Mouse (Mus musculus) neural tube, embryonic 15.5 days (tissue): ENCODE measurements around the gene Atf6. TPM values are rescaled to one million over a fixed set of nuclear protein-coding genes. Genes with fewer than 3 reads are reported as not detected.

Experiments
- ATAC-seq: fragments of 200-750 bp; cut with Nextera tagmentation; 2 replicates; pipeline ENCODE4 v1.8.0; 2017; ENCODE audit warnings: mild to moderate bottlenecking, moderate TSS enrichment, moderate library complexity; ENCODE audit not compliant: low FRiP score
- H3K27ac ChIP-seq: fragments of 300-500 bp; sonication (generic); replicated peaks from 2 replicates; pipeline ENCODE4 v1.5.1; 2015; ENCODE audit warnings: mild to moderate bottlenecking, inconsistent platforms
- H3K27me3 ChIP-seq: fragments of 300-500 bp; sonication (generic); replicated peaks from 2 replicates; pipeline ENCODE4 v1.6.1; 2015; ENCODE audit warnings: inconsistent platforms
- H3K36me3 ChIP-seq: fragments of 300-500 bp; sonication (generic); 2 replicates; pipeline ENCODE4 v1.6.1; 2015; ENCODE audit warnings: inconsistent platforms
- H3K4me1 ChIP-seq: fragments of 300-500 bp; sonication (generic); 2 replicates; pipeline ENCODE4 v1.6.1; 2015; ENCODE audit warnings: inconsistent platforms
- H3K4me2 ChIP-seq: fragments of 300-500 bp; sonication (generic); 2 replicates; pipeline ENCODE4 v1.6.1; 2015; ENCODE audit warnings: inconsistent platforms, mild to moderate bottlenecking, moderate library complexity
- H3K4me3 ChIP-seq: fragments of 300-500 bp; sonication (generic); replicated peaks from 2 replicates; pipeline ENCODE4 v1.5.1; 2015; ENCODE audit warnings: mild to moderate bottlenecking, inconsistent platforms
- H3K9ac ChIP-seq: fragments of 300-500 bp; sonication (generic); replicated peaks from 2 replicates; pipeline ENCODE4 v1.6.1; 2015; ENCODE audit warnings: mild to moderate bottlenecking, inconsistent platforms
- H3K9me3 ChIP-seq: fragments of 300-500 bp; sonication (generic); replicated peaks from 2 replicates; pipeline ENCODE4 v1.6.1; 2016; ENCODE audit warnings: inconsistent platforms
- whole genome bisulfite sequencing: fragments of 180-500 bp; shearing (Covaris S2); methylation state at CpG from one replicate; pipeline ENCODE4 v1.1.7; 2015; ENCODE audit warnings: mixed read lengths; 5-methylcytosine and 5-hydroxymethylcytosine counted together
- polyA plus RNA-seq: library from polyadenylated mRNA; unstranded; fragments of >200 nt; fragmentation: Nextera tagmentation; extraction: Ambion mirVana; gene quantifications from 2 replicates; pipeline ENCODE4 v1.2.1, GENCODE M21; 2015

Gene Atf6
- polyA plus RNA-seq, 1 experiment from 2014 or later, result 7.2 TPM

DNA sequence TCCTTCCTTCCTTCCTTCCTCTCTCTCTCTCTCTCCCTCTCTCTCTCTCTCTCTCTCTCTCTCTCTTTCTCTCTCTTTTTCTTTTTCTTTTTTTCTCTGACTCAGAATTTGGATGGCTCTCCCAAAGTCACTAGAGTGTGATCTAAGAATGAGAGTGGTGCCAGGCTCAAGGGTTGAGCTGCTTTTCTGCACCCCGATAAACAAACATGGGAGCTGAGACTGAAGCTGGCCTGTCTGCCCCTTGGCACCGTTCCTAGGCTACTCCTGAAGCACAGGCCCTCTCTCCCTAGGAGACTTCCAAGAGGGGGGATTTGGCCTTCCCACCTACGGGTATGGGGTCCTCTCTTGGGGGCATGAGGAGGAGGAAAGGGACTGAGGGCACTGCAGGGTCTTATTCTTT, 168.8 kb downstream of the Atf6 start:
- Histone ChIP-seq H3K27me3 (no peaks in the 10 kb centered on the region), H3K9me3 (no peaks in the 10 kb centered on the region), H3K27ac (no peak overlapping the region), H3K36me3 (no peaks in the 10 kb centered on the region), H3K4me2 (no peak overlapping the region), H3K4me3 (no peak overlapping the region), H3K4me1 (no peaks in the 10 kb centered on the region; the same call in 1 of the 2 replicates), H3K9ac (no peak overlapping the region)
- no peak for ATAC-seq
- 81% methylated on average over 3 of the region's 3 CpGs for WGBS

DNA sequence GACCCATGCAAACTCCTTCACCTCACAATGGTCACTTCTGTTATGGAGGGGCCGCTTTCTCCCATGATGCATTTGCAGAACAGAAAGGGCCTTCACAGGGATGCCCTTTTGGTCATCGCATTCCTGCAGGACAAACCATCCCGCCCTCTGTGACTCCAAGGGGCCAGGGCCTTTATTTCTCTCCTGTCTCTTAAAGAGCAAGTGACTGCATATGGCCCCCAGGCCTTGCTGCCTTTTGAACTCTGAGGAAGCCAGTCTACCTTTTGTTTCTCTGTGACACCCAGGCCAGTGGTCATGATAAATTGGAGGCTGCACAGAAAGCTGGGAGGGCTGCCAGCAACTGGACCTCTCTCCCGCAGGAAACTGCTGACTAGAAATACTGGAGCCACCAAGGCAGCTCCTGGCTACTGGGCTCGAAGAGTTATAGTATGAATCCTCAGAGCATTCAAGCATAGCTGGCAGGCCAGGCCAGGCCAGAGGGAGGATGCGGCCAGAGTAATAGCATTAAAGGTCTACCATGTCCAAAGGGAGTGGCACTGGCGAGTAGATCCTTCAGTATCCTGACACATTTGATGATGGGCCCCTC, 169.7 kb downstream of the Atf6 start:
- H3K27me3 ChIP-seq, result no peaks in the 10 kb centered on the region
- ATAC-seq, result no peak

GRCm38 (mm10) chr1:170696996-170697395, 170.6 kb downstream of the Atf6 start:
- H3K4me3 ChIP-seq, result no peak overlapping the region
- H3K4me2 ChIP-seq, result no peak overlapping the region
- no peaks in the 10 kb centered on the region for H3K27me3 ChIP-seq
- no peak for ATAC-seq
- H3K36me3 ChIP-seq, result no peaks in the 10 kb centered on the region
- H3K27ac ChIP-seq, result no peak overlapping the region
- H3K4me1 ChIP-seq, result no peaks in the 10 kb centered on the region; the same call in 1 of the 2 replicates
- H3K9me3 ChIP-seq, result no peaks in the 10 kb centered on the region
- WGBS, result 96% methylated on average over 8 of the region's 8 CpGs
- no peak overlapping the region for H3K9ac ChIP-seq

More for the DNA sequence above, 169.7 kb downstream of the Atf6 start:
- Histone ChIP-seq H3K4me1 (no peaks in the 10 kb centered on the region; the same call in 1 of the 2 replicates), H3K9ac (no peak overlapping the region), H3K36me3 (no peaks in the 10 kb centered on the region), H3K4me2 (no peak overlapping the region), H3K27ac (no peak overlapping the region), H3K9me3 (no peaks in the 10 kb centered on the region), H3K4me3 (no peak overlapping the region)
- WGBS, result 50% methylated on average over 7 of the region's 7 CpGs

DNA sequence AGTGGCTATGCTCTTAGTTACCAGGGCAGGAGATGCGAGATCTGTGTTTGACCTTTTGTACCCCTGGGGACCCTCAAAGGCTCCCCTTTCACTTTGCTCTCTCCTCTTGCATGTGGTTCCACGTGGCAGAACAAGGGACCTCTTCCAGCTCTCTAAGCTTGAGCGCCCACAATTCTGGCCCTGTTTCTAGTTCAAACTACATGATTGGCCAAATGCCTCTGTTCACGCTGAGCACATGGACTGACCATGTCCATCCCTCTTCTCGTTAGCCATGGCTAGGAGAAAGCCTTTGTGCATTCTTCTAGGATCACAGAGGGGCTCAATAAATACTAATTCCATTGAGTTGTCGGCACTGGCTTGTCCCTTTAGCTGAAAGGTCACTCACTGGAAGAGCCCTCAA, 172.2 kb downstream of the Atf6 start:
- Histone ChIP-seq H3K27me3 (no peaks in the 10 kb centered on the region), H3K9ac (no peak overlapping the region), H3K27ac (no peak overlapping the region), H3K36me3 (no peaks in the 10 kb centered on the region), H3K4me1 (no peaks in the 10 kb centered on the region), H3K4me2 (no peak overlapping the region), H3K9me3 (no peaks in the 10 kb centered on the region), H3K4me3 (no peak overlapping the region)
- no peak for ATAC-seq
- WGBS, result 72% methylated on average over 6 of the region's 6 CpGs

- no peak overlapping the region for H3K4me2 ChIP-seq
- H3K27me3 ChIP-seq, result no peaks in the 10 kb centered on the region
- no peak overlapping the region for H3K4me3 ChIP-seq
- H3K4me1 ChIP-seq, result no peaks in the 10 kb centered on the region
- H3K9me3 ChIP-seq, result no peaks in the 10 kb centered on the region
- no peaks in the 10 kb centered on the region for H3K36me3 ChIP-seq
- ATAC-seq, result no peak
- no peak overlapping the region for H3K27ac ChIP-seq
- H3K9ac ChIP-seq, result no peak overlapping the region
- 55% methylated on average over 5 of the region's 5 CpGs for WGBS
Measured at GRCm38 (mm10) chr1:170694821-170695291, 172.7 kb downstream of the Atf6 start.

DNA sequence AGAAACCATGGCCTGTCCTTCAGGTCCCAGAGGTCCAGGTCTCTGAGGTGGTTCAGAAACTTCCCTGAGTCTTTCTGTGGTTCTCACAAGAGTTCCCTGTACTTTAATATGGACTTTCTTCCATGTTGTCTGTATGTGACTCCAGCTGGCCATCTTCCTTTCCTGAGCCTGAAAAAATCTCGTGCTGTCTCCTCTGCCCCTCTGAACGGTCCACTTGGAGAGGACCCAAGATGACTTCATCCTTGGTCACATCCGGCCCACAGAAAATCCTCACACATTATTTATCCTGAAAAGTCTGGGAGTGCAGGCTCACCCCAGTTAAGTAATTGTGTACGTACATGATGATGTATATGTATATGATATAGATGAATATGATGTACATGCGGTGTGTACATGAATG, 176.3 kb downstream of the Atf6 start:
- no peaks in the 10 kb centered on the region for H3K9me3 ChIP-seq
- no peaks in the 10 kb centered on the region for H3K4me1 ChIP-seq
- no peak for ATAC-seq
- no peaks in the 10 kb centered on the region for H3K27me3 ChIP-seq
- H3K27ac ChIP-seq, result no peak overlapping the region
- no peak overlapping the region for H3K4me2 ChIP-seq
- WGBS, result 95% methylated on average over 5 of the region's 5 CpGs
- no peak overlapping the region for H3K9ac ChIP-seq
- no peak overlapping the region for H3K4me3 ChIP-seq
- H3K36me3 ChIP-seq, result no peaks in the 10 kb centered on the region

- H3K4me2 ChIP-seq, result no peak overlapping the region
- H3K9me3 ChIP-seq, result no peaks in the 10 kb centered on the region
- H3K36me3 ChIP-seq, result no peaks in the 10 kb centered on the region
- H3K27me3 ChIP-seq, result no peaks in the 10 kb centered on the region
- no peak overlapping the region for H3K9ac ChIP-seq
- H3K4me1 ChIP-seq, result no peaks in the 10 kb centered on the region
- no peak overlapping the region for H3K27ac ChIP-seq
- H3K4me3 ChIP-seq, result no peak overlapping the region
- no peak for ATAC-seq
- 93% methylated on average over 8 of the region's 8 CpGs for WGBS
Measured at GRCm38 (mm10) chr1:170689773-170690172, 177.8 kb downstream of the Atf6 start.

DNA sequence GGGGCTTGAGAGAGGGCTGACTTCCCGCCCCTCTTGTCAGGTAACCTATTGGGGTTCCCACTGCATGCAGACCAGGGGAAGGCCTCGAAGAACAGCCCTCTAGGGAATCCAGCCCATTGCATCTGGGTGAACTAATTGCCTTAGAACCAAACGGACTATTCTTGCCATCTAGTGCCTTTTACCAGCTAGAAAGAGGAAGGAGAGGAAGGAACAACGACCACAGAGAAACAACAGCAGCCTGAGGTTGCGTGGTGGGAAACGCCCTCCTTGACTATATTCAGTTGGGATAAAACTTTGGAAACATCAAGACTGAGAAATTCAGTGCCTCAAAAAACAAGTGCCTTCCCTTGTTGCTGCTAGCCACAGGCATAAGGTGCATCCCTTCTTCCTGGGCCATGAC, 183.7 kb downstream of the Atf6 start:
- no peaks in the 10 kb centered on the region for H3K4me1 ChIP-seq
- H3K4me2 ChIP-seq, result no peak overlapping the region
- 0 out of 2 replicates have a peak, but pooled peaks cover 5% of the 10 kb centered on the region for H3K36me3 ChIP-seq
- H3K27ac ChIP-seq, result no peak overlapping the region
- no peaks in the 10 kb centered on the region for H3K9me3 ChIP-seq
- no peak for ATAC-seq
- no peak overlapping the region for H3K4me3 ChIP-seq
- 80% methylated on average over 6 of the region's 6 CpGs for WGBS
- no peaks in the 10 kb centered on the region for H3K27me3 ChIP-seq
- no peak overlapping the region for H3K9ac ChIP-seq

GRCm38 (mm10) chr1:170679624-170680023, 187.9 kb downstream of the Atf6 start:
- no peaks in the 10 kb centered on the region for H3K4me1 ChIP-seq
- 64% methylated on average over 2 of the region's 2 CpGs for WGBS
- no peaks in the 10 kb centered on the region for H3K9me3 ChIP-seq
- H3K27ac ChIP-seq, result peak overlapping the region; percentile 64; the same call in 1 of the 2 replicates
- H3K27me3 ChIP-seq, result no peaks in the 10 kb centered on the region
- no peak overlapping the region for H3K4me2 ChIP-seq
- ATAC-seq, result no peak
- no peak overlapping the region for H3K4me3 ChIP-seq
- H3K9ac ChIP-seq, result no peak overlapping the region
- H3K36me3 ChIP-seq, result peaks cover 8% of the 10 kb centered on the region; the same call in 1 of the 2 replicates

- Histone ChIP-seq H3K27ac (peak overlapping the region; percentile 64), H3K27me3 (no peaks in the 10 kb centered on the region), H3K4me1 (no peaks in the 10 kb centered on the region), H3K4me2 (no peak overlapping the region), H3K4me3 (no peak overlapping the region), H3K36me3 (peaks cover 8% of the 10 kb centered on the region; the same call in 1 of the 2 replicates), H3K9me3 (no peaks in the 10 kb centered on the region), H3K9ac (no peak overlapping the region)
- WGBS, result 47% methylated on average over 4 of the region's 4 CpGs
- ATAC-seq, result 0 out of 2 replicates have a peak, but pooled peaks have one; percentile 33
Measured at GRCm38 (mm10) chr1:170678861-170679260, 188.7 kb downstream of the Atf6 start.

GRCm38 (mm10) chr1:170677681-170678080, 189.9 kb downstream of the Atf6 start:
- H3K4me3 ChIP-seq, result no peak overlapping the region
- no peaks in the 10 kb centered on the region for H3K27me3 ChIP-seq
- H3K9me3 ChIP-seq, result no peaks in the 10 kb centered on the region
- no peak overlapping the region for H3K27ac ChIP-seq
- 92% methylated on average over 4 of the region's 4 CpGs for WGBS
- peaks cover 8% of the 10 kb centered on the region; the same call in 1 of the 2 replicates for H3K36me3 ChIP-seq
- ATAC-seq, result no peak
- H3K4me2 ChIP-seq, result no peak overlapping the region
- no peaks in the 10 kb centered on the region for H3K4me1 ChIP-seq
- no peak overlapping the region for H3K9ac ChIP-seq

- 64% methylated on average over 9 of the region's 9 CpGs for WGBS
- H3K9ac ChIP-seq, result no peak overlapping the region
- no peaks in the 10 kb centered on the region for H3K4me1 ChIP-seq
- peaks cover 10% of the 10 kb centered on the region; the same call in 1 of the 2 replicates for H3K36me3 ChIP-seq
- no peak overlapping the region for H3K27ac ChIP-seq
- H3K4me2 ChIP-seq, result no peak overlapping the region
- no peak for ATAC-seq
- H3K9me3 ChIP-seq, result no peaks in the 10 kb centered on the region
- H3K4me3 ChIP-seq, result no peak overlapping the region
- H3K27me3 ChIP-seq, result no peaks in the 10 kb centered on the region
Measured at GRCm38 (mm10) chr1:170674184-170674775, 193.3 kb downstream of the Atf6 start.
